Mouse (Mus musculus) olfactory bulb, adult 2 months (tissue): Measurements from ENCODE around the gene Zfp180.

Experiments used
- CTCF ChIP-seq: fragments of 200-500 bp; IDR thresholded peaks from 2 replicates; pipeline ENCODE4 v1.5.1; 2012; ENCODE audit warnings: low read depth, mild to moderate bottlenecking, low read length, moderate library complexity; ENCODE audit not compliant: insufficient read depth
- POLR2A ChIP-seq: fragments of 200-500 bp; IDR thresholded peaks from 2 replicates; pipeline ENCODE4 v1.6.1; 2012; ENCODE audit warnings: mild to moderate bottlenecking, low read depth, low read length, moderate library complexity; ENCODE audit not compliant: insufficient read depth

- TF ChIP-seq CTCF: no peak
- no peak for TF ChIP-seq POLR2A
Observed at GRCm38 (mm10) chr7:24113001-24113400, 31.3 kb downstream of the Zfp180 start.
